Mouse (Mus musculus): ENCODE results near the gene Stac.

Gene Stac

DNA sequence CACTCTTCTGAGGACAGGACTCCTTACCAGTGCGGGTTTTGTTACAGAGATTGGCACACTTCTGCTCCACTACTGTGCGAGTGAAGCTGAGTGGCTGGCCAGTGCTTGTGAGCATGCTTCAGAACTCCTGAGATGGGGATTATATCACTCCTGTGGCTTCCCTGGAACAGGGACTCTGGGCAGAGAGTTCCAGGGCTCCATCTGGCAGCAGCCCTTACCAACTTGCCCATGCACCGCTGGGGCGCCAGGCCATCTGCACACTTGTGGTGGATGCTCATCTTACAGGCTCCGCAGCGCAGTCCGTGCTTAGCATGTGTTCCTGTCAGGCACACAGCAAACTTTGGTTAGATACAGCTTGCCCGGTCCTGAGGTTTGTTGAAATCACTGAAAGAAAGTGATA, 83.5 kb downstream of the Stac start:
- in situ Hi-C loops (cut with MboI, MseI) = no loop called here

DNA sequence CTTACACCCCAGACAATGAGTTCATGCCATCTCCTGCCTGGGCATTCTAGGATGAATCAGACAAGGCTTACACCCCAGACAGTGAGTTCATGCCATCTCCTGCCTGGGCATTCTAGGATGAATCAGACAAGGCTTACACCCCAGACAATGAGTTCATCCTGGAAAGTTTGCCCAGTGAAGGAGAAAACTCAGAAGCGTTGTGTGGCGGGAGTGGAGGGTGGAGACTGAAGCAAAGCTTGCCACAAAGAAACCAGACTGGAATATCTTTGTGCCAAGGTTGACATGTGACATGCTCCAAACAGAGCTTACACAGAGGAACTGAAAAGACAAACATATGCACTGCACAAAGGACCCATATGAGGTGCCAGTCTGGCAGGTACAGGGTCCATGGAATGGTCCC, 102.6 kb downstream of the Stac start:
- in situ Hi-C loops (cut with MboI, MseI) = no loop called here

DNA sequence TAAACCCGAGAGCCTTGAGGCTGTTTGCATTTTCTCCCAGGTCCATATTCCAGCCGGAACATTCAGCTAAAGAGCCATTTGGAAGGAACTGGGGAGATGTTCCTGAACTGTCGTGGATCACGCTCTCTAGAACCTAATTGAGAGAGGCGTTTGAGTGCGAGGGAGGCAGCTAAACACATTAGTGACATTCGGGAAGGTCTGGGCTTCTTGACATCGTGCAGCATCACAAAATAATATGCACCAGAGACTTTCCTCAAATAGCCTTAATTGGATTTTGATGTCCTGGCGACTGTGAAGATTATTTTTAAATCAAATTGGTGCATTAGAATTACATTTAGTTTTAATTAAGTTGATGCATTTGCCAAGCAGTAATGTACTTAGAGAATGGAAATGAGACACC, 111.4 kb downstream of the Stac start:
- in situ Hi-C loops (cut with MboI, MseI) = no loop called here

DNA sequence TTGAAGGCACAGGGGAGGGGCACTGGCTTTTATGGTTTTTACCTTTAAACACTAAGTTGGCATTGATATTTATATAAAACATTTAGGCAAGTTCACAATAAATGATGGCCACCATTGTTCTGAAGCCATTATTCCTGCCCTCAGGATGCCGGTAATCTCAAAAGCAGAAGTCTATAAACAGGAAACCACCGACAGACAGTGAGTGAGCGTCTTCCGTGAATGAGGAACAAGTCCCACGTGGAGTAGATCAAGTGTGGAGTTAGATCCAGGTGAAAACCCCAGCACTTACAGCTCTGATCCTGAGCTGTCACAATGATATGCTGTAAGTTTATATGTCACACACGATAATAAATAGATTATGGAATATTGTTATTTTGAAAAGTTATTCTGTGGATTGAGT, 112.7 kb downstream of the Stac start:
- in situ Hi-C loops (cut with MboI, MseI) = no loop called here

DNA sequence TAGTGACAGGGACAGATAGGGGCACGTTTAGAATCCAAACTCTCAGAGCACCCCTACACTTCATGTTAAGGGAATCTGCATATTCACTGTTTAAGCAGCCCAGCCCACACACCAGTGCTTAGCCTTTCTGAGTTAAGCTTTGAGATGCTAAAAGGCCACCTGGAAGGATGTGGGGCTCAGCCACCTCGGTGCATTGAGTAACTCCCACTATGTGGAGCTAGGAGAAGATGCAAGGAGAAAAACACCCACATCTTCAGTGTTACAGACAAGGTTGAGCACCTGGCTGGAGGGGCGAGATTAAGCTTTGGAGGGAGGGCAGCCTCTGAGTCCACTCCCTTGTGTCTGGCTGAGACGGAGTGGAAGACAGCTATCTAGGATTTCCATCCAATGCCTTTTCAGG, 114.3 kb downstream of the Stac start:
- in situ Hi-C loops (cut with MboI, MseI) = no loop called here

DNA sequence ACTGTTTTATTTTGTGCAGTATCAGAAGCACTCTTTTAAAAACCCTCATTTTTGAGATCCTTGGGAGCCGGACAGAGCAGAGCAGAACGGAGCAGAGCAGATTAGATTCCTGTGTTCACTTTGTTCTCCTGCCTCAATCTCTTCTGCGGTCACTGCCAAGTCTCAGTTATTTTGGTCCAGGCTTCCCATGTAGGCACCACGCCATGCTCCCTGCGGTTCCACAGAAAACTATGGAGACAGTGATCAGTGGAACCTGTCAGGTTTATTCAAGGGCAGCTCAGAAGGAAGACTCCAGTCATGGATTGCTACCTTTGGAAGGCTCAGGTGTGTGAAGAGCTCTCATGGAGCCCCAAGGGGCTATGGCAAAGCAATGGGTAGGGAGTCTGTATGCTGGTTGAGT, 116.3 kb downstream of the Stac start:
- in situ Hi-C loops (cut with MboI, MseI) = no loop called here

DNA sequence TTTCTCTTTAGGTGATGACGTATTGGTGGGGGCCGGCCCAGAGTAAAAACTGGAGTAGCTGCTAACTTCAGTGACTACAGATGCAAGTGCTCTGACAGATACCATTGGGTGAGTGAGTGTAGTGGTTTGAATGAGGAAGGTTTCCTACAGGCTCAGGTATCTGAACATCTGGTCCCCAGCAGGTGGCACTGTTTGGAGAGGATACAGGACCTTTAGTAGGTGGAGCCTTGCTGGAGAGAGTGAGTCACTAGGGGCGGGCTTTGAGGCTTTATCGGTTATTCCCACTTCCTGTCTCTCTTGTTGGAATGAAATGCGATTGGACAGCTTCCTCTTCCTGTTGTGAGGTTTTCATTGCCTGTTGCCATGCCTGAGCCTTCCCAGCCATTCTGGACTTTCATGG, 118.5 kb downstream of the Stac start:
- in situ Hi-C loops (cut with MboI, MseI) = no loop called here

DNA sequence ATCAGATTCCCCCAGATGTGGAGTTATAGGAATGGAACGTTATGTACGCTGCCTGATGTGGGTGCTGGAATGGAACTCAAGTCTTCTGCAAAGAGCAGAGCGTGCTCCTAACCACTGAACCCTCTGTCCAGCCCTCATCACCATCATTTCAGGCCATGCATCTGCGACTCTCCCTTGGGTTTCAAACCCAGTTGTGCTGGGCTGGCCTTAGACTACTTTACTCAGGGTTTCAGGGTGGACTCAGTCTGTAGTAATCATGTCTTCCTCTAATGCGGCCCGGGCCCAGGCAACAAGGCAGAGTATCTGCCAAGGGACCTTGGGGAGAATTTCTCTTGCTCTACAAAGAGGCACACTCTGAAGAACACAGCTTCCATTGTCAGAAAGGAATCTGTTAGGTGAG, 126.0 kb downstream of the Stac start:
- in situ Hi-C loops (cut with MboI, MseI) = no loop called here

DNA sequence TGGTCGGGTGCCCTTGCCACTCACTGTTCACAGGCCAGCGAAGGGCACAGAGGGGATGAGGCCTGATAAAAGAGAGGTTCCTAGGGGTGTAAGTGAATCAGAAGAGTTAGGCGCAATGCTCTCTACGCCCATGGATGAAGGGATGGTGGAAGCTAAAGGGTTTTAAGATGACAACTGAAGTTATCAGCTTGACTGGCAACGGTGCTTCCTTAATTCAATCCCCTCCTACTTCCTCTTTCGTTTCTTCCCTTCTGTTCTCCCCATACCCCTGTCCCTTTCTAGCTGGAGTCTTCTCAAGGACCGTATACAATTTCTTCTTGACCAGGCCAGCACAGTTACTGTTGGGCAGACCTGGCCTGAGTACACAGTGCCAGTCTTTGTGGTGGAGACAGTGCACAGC, 126.9 kb downstream of the Stac start:
- in situ Hi-C loops (cut with MboI, MseI) = no loop called here

DNA sequence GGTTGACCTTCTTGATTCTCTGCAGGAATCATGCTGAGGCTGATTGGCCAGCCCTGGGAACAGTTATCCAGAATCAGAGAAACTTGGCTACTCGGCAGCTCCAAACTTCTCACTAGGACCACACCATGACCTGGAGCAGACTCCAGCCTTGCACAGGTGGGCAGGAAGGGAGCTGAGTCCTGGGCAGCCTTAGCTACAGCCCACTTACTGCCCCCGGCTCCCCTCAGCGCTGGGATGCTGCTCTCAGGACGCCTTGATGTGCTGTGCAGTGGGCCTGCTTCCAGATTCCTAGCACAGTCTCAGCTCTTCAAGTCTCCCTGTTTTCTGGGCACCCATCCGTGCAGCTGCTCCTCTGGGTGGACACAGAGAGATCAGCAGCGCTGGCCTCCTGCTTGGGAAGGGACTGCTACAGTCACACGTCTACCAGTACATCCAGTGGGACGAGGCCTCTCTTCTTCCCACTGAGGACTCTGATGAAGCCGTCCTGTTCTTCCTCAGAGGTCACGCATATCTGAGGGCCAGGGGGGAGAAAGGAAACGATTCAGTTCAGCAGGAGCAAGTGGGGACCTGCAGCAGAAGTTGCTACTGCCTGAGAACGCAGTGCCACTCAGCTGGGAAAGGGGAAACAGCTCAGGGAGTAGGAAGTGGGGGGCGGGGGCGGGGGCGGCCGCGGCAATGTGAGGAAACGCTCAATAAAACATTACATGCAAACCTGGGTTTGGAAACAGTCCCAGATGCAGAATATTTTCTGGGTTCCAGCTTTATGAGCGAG, 127.7 kb downstream of the Stac start:
- in situ Hi-C loops (cut with MboI, MseI) = no loop called here

DNA sequence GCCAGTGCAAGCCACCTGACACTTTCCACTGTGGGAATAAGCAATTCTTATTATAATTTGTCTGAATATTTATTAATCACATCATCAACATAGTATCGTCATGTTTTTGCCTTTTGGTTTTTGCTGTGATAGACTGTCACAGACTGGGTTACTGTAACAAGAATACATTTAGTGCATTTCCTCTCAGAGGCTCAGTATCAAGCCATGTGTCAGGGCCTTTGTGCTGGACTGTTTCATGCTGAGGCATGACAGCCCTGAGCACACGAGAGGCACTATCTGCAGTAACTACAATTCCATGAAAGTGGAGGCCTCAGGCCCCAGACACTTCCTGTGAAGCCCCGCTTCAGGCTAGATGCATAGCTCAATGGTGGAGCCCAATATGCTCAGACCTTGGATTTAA, 133.4 kb downstream of the Stac start:
- in situ Hi-C loops (cut with MboI, MseI) = no loop called here

DNA sequence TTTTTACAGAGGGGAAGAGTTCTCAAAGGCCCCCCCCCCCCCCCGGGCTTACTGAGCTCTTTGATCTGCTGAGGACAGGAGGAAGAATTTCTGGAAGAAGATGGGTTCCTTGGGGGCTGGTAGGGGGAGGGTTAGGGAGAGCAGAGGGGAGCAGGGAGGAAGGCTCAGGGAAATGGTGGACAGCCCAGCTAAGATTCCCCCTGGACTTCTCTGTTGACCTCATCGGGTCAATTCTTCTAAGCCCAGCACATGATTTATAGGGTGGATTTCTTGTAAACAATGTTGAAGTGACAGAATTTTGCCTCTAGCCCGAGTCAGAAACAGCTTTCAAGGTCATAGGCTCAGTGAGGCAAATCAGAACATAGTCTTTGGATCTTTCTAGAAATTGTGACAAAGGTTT, 137.3 kb downstream of the Stac start:
- in situ Hi-C loops (cut with MboI, MseI) = no loop called here

DNA sequence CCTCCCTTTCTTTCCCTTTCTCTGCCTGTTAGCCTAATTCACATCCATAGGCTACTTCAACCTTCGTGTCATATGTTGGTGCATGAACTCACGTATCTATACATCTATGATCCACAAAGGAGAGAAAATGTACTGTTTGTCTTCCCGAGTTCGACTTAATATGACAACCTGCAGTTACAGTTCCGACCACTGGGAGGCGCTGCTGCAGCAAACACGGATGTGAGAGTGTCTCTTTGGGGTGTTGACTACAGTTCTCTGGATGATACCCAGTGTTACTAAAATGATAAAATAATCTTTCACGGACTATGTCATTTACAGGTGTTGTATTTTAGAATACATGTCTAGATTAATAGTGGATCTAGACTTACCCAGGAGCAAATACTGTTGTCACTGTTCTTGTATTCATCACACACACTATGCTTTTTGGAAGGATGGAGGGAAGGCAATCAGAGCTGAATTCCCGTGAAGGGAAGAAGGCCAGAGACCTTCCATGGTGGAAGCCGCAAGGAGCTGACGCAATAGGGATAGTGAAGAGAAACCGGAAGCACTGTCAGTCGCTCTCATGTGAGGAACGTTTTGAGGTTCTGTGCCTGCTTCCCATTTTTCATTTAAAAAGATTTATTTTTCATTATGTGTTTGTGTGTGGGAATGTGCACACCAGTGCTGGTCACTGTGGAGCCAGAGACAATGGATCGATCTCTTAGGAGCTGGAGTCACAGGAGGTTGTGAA, 138.5 kb downstream of the Stac start:
- in situ Hi-C loops (cut with MboI, MseI) = no loop called here

DNA sequence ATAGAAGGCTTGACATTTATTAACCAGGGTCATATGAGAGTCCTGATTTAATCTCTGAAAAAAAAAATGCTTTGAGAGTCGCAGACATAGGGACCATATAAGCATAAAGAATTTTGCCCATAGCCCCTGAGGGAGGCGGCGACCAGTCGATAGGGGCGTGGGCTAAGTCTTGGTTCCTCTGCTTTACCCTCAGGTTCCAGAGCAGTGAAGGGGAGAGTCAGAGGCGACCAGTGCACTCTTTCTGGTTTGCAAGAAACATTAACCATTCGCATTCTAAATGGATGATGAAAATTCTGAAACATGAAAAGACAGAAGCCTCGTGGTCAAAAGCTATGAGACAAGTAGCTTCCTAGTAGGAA, 139.2 kb downstream of the Stac start:
- in situ Hi-C loops (cut with MboI, MseI) = no loop called here

DNA sequence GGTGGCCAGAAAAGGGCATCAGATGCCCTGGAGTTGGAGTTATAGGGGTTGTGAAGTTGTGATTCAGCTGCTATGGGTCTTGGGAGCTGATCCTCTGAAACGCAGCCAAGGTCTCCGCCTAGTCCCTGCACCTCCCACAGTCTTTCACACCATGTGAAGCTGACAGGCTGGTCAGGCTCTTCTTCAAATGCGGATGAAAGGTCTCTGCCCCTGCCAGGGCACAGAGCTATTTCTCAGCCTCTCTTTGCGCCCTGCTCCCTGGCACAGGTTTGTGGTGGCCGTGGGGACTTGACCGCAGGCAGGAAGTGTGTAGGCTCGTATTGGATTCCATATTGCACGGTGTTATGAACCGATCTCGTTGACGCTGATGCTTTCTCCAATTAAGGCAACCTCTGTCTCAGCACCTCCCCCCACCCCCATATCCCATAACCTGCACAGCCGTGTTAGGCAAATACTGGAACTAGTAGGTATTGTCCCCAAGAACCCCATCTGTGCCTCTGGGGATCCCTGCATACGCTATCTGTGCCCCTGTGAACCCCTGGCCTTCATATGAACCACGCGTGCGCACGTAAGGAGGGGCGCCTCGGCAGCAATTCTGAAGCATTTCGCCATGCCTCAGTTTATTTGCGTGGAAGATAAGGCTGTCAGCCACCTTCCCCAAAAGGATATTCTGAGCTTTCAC, 139.7 kb downstream of the Stac start:
- in situ Hi-C loops (cut with MboI, MseI) = no loop called here

DNA sequence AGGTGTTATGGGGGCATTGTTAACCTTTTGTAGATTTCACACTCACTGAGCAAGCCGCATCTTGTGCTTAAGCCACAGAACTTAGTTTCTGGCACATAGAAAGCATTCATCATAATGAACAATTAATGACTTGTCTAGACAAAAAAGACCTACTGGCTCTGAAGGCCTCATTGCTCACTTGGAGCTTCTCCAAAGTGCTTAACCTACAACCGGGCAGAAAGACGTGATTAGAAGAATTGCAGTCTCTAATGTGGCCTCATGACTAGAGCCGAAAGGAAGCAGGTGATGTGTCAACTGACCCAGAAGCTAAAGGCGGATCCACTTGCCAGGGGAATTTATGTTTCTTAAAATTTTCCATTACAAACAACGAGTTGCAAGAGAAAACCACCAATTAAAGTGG, 147.5 kb downstream of the Stac start:
- in situ Hi-C loops (cut with MboI, MseI) = no loop called here

DNA sequence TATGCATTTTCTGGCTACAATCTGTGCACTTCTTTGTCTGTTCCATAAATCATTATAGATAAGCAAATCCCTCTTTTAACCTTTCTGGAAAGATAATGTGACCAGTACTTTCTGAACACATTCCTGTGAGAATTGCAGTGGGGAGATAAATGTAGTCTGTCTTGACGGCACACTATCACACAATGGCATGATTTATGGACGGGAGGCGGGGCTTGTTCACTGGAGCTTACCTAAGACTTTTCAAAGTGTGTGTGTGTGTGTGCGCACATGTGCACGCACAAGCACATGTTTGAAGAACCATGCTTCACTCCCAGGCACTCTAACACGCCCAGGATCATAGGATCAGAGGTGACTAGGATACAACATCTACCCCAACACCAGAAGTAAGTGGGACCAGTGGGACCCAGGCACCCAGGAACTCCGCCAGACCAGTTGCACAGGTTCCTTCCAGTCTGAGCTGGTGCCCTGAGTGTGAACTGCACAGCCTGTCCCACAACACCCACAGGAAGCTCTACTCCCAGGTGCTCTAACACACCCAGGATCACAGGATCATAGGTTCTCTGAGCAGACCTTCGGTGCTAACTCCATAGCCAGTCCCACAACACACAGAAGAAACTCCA, 154.6 kb downstream of the Stac start:
- in situ Hi-C loops (cut with MboI, MseI) = loop anchor here (5.0 kb wide), 1 partner anchor 1647 kb away; no protein-coding TSS in a partner anchor

DNA sequence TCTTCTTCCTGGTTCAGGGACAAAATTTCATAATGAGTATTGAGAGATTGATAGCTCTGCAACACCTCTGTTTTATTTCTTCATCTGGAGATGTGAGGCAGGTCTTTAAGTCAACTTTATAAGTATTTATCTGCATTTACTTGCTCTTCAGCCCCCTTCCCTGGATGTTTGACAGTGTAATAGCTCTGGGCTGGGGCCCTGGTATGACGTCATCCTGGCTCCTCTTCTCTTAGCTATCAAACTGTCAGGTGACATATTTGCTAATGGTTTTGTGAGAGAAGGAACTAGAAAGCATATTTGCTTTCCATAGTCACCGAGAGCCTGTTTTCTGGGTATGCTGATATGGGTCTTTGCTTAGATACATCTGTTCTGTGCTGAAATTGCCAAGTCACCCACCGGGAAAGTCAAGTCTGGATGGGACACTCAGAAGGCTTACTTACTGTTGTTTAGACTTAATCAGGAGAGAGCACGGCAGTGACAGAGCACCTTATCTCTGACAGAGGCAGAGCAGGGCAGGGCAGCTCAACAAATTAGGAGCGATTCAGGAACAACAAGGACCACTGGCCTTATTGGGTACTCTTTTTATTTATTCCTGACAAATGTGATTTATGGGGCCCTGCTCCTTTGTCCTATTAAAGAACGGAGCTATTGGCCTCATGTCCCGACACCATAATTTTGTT, 155.3 kb downstream of the Stac start:
- in situ Hi-C loops (cut with MboI, MseI) = loop anchor here (5.0 kb wide), 1 partner anchor 1647 kb away; no protein-coding TSS in a partner anchor

DNA sequence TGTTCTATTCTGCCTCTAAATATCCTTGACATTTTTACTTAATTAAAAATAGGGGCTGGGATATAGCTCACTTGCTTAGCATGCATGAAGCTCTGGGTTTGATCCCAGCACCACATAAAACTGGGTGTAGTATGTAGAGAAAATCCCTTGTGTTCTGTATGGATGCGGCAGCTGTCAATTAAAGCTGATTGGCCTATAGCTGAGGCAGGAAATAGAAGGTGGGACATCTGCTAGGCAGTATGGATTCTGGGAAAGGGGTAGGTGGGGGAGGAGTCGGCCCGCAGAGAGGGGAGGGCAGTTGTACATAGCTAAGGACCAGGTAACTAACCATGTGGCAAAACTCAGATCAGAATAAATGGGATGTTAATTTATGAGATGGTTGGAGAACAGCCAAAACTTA, 166.3 kb downstream of the Stac start:
- in situ Hi-C loops (cut with MboI, MseI) = no loop called here

DNA sequence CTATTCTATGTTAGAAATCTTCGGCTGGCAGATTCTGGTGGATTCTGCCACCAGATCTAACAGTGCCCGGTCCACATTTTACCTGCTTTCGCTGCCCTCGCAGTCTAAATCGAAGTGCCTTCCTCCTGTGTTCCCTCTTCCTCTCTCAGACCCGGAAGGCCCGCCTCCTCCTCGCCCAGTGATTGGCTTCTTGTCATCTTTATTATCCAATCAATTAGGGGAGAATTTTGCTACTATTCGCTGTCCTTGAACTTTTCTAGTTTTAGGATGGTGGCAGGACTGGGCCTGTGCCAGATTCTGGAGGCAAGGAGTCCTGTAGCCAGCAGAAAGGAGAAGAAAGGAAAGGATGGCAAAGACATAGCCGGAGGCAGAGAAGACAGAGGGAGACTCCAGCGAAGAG, 167.0 kb downstream of the Stac start:
- in situ Hi-C loops (cut with MboI, MseI) = no loop called here

DNA sequence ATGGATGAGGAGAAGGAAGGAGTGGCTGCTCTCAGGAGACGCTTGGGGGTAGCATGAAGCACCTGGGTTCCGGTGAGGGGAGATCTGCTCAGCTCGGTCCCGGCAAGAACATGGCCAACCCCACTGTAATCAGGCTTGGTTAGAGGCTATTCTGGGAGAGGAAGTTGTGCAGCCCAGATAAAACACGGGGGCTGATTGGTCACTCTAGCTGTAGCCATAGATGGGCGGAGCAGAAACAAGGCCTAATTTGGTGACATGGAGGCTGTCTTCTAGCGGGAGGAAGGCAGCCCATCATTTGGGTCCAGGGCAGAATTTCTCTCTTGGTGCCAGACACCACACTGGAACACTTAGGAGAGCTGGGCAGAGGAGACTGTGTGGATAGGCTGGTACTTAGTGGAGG, 167.9 kb downstream of the Stac start:
- in situ Hi-C loops (cut with MboI, MseI) = no loop called here

DNA sequence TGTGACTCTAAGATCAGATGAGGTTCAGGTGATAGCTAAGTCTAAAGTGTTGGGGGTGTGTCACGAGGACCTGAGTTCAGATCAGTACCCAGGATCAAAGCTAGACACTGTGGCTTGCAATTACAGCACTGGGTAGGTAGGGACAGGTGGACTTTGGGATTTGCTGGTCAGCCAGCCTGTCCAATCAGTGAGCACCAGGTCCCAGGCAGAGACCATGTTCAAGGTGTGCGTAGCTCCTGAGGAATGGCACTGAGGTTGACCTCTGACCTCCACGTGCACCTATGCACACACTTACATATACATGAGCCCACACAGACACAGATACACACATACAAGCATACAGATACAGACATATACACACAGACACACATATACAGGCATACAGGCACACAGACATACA, 174.6 kb downstream of the Stac start:
- in situ Hi-C loops (cut with MboI, MseI) = no loop called here
